Mouse (Mus musculus) hematopoietic stem cell, adult 5-6 weeks (primary cell): Measurements from ENCODE around the gene Cdh16. TPM values are rescaled to one million over a fixed set of nuclear protein-coding genes. Genes with fewer than 3 reads are reported as not detected.
A peak's percentile ranks its signal among the peaks of the same experiment; 100 is the strongest.
"Not testable (repeated sequence)": the region's sequence is repeated elsewhere in the genome, so short reads cannot be mapped to it uniquely, and the experiment has no call there.

ENCODE experiments used
- ATAC-seq, 2 experiments: fragments of 125-278 bp in 1 of 2; replicated peaks in 1 of 2; 2 replicates each; pipeline ENCODE4 v1.8.0; 2016 to 2017; ENCODE audit warnings: inconsistent platforms in 2 of 2, mild to moderate bottlenecking in 2 of 2, moderate number of reproducible peaks in 2 of 2, low read depth in 1 of 2, moderate TSS enrichment in 1 of 2; ENCODE audit not compliant: low FRiP score in 2 of 2, poor library complexity in 2 of 2, severe bottlenecking in 2 of 2, insufficient read depth in 1 of 2, low TSS enrichment in 1 of 2
- total RNA-seq: library from RNA; stranded (forward); fragments of 172-1452, 232-1000 nt; gene quantifications from 2 replicates; pipeline ENCODE4 v1.2.3, GENCODE M21; 2017

Cdh16 gene
- total RNA-seq, 1 experiment from 2014 or later, result not detected

- ATAC-seq, result no peak
Observed at GRCm38 (mm10) chr8:104594611-104595362, 29.4 kb downstream of the Cdh16 start.

GRCm38 (mm10) chr8:104593536-104594325 is 30.5 kb downstream of the Cdh16 start:
- no peak for ATAC-seq

- ATAC-seq, result no peak
Observed at GRCm38 (mm10) chr8:104592566-104592965, 31.6 kb downstream of the Cdh16 start.

GRCm38 (mm10) chr8:104591856-104592255 is 32.3 kb downstream of the Cdh16 start:
- ATAC-seq, result no peak

- peak; percentile 95 to 96 for ATAC-seq
Observed at GRCm38 (mm10) chr8:104591133-104591834, 32.9 kb downstream of the Cdh16 start, which contains the start of gene Pdp2. TSS of gene Pdp2 (plus strand) at chr8:104591451.

- no peak for ATAC-seq
Observed at GRCm38 (mm10) chr8:104590284-104590683, 33.9 kb downstream of the Cdh16 start.

- ATAC-seq, result no peak
Observed at GRCm38 (mm10) chr8:104584522-104584921, 39.7 kb downstream of the Cdh16 start.

- ATAC-seq, result not testable (repeated sequence)
Observed at GRCm38 (mm10) chr8:104577606-104578005, 46.6 kb downstream of the Cdh16 start.

- no peak for ATAC-seq
Observed at GRCm38 (mm10) chr8:104576820-104577219, 47.4 kb downstream of the Cdh16 start.

GRCm38 (mm10) chr8:104570436-104571343 is 53.5 kb downstream of the Cdh16 start:
- ATAC-seq, result peak; percentile 94 to 96

- ATAC-seq, result no peak
Observed at GRCm38 (mm10) chr8:104569559-104569958, 54.6 kb downstream of the Cdh16 start.

GRCm38 (mm10) chr8:104565457-104565798 is 58.8 kb downstream of the Cdh16 start:
- ATAC-seq, result no peak

- peak; percentile 97 to 99 for ATAC-seq
Observed at GRCm38 (mm10) chr8:104564633-104565456, 59.4 kb downstream of the Cdh16 start.

GRCm38 (mm10) chr8:104560731-104561130 is 63.5 kb downstream of the Cdh16 start:
- ATAC-seq, result no peak

GRCm38 (mm10) chr8:104557226-104557625 is 67.0 kb downstream of the Cdh16 start:
- ATAC-seq, result no peak

GRCm38 (mm10) chr8:104555191-104555590 is 69.0 kb downstream of the Cdh16 start:
- no peak for ATAC-seq
